Mouse (Mus musculus) ovary, postnatal 10 days (tissue): ENCODE results near the gene Gmnn.

Source experiments
- DNase-seq: peaks from one replicate; pipeline ENCODE4 v3.0.0; 2022; ENCODE audit warnings: low spot score

Gmnn gene

GRCm38 (mm10) chr13:24760351-24760870 is 1.3 kb downstream of the Gmnn start:
- no peak for DNase-seq

- DNase-seq, result no peak
Measured at GRCm38 (mm10) chr13:24759451-24759850, 2.3 kb downstream of the Gmnn start.

GRCm38 (mm10) chr13:24757820-24758564 is 3.7 kb downstream of the Gmnn start:
- no peak for DNase-seq

- no peak for DNase-seq
Measured at GRCm38 (mm10) chr13:24756756-24757155, 5.0 kb downstream of the Gmnn start.

- no peak for DNase-seq
Measured at GRCm38 (mm10) chr13:24751396-24751795, 10.3 kb downstream of the Gmnn start.

- no peak for DNase-seq
Measured at GRCm38 (mm10) chr13:24750807-24751206, 10.9 kb downstream of the Gmnn start.

GRCm38 (mm10) chr13:24747823-24748222 is 13.9 kb downstream of the Gmnn start:
- no peak for DNase-seq

- DNase-seq, result no peak
Measured at GRCm38 (mm10) chr13:24741028-24741427, 20.7 kb downstream of the Gmnn start, which contains the start of gene Armh2. Gene Armh2 (plus strand): TSS chr13:24741232.

GRCm38 (mm10) chr13:24735608-24736131 is 26.1 kb downstream of the Gmnn start:
- DNase-seq, result no peak

GRCm38 (mm10) chr13:24734502-24734901 is 27.2 kb downstream of the Gmnn start:
- DNase-seq, result no peak

GRCm38 (mm10) chr13:24729128-24729527 is 32.6 kb downstream of the Gmnn start:
- DNase-seq, result no peak

GRCm38 (mm10) chr13:24724395-24724759 is 37.3 kb downstream of the Gmnn start:
- no peak for DNase-seq

- DNase-seq, result no peak
Measured at GRCm38 (mm10) chr13:24723699-24724394, 37.9 kb downstream of the Gmnn start.

- no peak for DNase-seq
Measured at GRCm38 (mm10) chr13:24721502-24721901, 40.2 kb downstream of the Gmnn start.

- DNase-seq, result no peak
Measured at GRCm38 (mm10) chr13:24717677-24718076, 44.0 kb downstream of the Gmnn start.

- DNase-seq, result no peak
Measured at GRCm38 (mm10) chr13:24716441-24716840, 45.3 kb downstream of the Gmnn start.

GRCm38 (mm10) chr13:24715601-24716000 is 46.1 kb downstream of the Gmnn start:
- no peak for DNase-seq

GRCm38 (mm10) chr13:24714360-24714885 is 47.3 kb downstream of the Gmnn start:
- no peak for DNase-seq

- peak; percentile 81 for DNase-seq
Measured at GRCm38 (mm10) chr13:24713434-24714000, 48.2 kb downstream of the Gmnn start.

GRCm38 (mm10) chr13:24712581-24713130 is 49.1 kb downstream of the Gmnn start:
- no peak for DNase-seq

GRCm38 (mm10) chr13:24710968-24711367 is 50.8 kb downstream of the Gmnn start:
- DNase-seq, result no peak
